Mouse (Mus musculus): ENCODE data around the gene Tulp4.

The Tulp4 gene

DNA sequence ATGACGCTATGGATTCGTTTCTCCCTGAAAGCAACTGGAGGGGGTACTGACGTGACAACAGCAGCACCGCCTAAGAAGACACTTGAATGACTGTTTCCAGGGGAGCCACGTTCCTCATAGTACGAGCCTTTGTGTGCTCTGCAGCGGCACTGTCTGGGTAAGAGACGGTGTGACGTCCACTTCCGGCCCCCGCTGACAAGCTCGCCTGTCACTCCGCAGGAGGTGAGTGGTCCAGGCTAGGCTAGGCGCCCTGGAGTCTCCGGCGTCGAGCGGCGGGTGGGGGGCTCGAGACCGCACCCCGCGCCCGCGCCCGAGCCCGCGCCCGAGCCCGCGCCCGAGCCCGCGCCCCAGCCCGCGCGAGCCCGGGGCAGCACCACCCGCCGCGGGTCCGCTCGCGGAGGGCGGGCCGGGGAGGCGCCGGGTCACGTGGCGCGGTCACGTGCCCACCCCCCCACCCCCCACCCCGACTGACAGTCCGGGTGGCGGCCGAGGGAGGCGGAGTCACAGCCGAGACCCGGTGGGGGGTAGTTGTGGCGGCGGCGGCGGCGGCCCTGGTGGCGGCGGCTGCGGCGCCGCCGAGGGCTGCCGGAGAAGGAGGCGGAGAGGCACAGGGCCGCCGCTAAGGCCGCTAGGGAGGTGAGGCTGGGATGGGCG is at the start of gene Tulp4:
Tulp4 (plus strand) TSS at position 77 of the 654 bp plus-strand sequence.
- peak; percentile 41 for DNase-seq (ENCODE audit: extremely low spot score, low read depth, low spot score)

DNA sequence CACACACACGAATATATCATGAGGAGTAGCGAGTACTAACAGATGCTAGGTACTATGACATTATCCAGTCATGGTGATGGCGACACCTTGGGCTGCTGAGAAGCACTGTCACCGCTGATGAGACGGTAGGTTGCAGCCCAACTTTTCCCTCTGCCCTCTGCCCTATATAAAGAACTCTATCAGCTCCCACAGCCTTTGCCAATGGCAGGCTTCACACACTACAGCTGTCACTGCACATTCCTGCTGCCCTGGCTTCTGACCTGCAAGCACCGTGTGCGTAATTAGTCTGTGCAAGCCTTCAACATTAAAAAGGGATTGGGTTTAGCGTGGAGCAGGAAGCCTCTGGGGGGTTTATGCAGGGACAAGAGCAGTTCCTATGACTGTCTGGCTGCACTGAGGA is 43.4 kb upstream of the Tulp4 start:
- DNase-seq (ENCODE audit: extremely low spot score, low read depth, low spot score): no peak

DNA sequence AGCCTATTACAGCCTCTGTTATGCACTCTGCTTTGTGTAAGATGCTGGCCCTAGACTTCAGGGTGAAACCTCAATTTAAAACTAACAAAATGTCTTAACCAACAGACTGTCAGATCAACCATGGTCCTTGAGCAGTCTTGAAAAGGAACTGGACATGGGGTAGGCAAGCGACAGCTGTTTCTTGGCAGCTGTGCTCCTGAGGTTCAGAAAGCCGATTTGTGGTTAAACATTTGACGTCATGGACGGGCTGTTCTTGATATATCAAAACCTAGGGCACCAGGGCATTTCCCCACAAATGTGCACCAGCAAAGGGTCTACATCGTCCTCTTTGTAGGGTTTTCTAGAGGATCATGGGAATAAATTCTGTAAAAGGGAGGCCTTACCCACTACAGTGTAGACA is 42.7 kb upstream of the Tulp4 start:
- no peak for DNase-seq (ENCODE audit: extremely low spot score, low read depth, low spot score)

DNA sequence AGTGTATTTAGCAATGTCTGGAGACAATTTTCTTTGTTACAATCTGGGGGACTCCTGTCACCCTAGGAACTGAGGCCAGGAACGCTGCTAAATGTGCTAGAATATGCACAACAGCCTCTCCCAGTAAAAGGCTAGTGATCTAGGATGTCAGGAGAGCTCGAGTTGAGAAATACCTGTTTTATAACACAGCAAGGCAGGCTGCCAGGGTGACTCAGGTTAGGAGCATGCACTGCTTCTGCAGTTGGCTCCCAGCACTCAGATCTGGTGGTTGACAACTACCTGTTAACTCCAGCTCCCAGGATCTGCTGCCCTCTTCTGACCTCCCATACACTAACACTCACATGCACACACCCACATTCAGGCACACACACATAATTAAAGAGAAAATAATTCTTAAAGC is 40.2 kb upstream of the Tulp4 start:
- no peak for DNase-seq (ENCODE audit: extremely low spot score, low read depth, low spot score)

DNA sequence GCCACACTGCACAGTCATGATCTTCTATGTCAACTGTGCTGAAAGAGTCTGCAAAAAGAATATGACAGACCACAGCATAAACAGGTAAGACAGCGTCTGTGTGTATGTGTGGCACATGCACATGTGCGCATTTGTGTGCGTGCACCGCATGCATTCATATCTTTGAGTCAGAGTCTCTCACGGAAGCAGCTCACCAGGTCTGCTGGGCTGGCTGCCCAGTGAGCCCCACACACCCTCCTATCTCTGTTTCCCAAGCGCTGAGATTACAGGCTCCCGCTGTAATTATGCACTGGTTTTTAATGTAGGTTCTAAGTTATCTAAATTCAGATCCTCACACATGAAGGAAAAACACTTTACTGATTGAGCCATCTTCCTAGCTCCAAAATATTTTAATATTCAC is 38.6 kb upstream of the Tulp4 start:
- no peak for DNase-seq (ENCODE audit: extremely low spot score, low read depth, low spot score)

DNA sequence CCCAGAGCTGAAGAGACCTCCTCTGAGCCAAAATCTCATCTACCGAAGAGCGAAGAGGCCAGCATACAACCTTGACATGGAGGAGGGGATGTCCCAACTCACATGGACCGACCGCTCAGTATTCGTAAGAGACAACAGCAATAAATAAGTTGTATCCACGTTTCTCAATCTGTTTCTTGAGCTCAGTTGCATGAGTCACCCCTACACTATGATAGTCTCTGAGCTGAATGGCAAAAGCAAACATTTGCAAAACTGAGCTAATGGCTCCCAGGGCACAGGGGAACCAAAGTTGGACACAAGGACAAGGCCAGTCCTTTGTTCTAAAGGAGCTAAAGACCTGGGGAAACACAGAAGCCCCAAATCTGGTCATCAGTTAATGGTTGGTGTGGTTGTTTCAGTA is 36.4 kb upstream of the Tulp4 start:
- no peak for DNase-seq (ENCODE audit: extremely low spot score, low read depth, low spot score)

DNA sequence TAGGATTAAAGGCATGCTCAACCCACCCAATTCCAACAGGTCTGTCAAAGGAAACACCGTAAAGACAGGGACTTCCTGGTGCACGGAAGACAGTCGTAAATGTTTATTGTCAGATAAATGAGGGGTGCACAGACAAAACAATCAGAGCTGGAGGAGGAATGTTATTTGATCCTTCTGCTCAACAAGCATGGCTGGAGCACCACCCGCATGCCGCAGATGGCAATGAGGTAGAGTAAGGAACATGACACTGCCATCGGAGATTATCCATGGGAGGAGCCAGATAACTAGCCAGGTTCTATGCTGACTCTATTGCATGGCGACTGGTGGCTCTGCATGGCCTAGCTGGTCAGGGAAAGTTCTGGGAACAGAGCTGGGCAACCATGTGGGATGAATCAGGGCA is 32.8 kb upstream of the Tulp4 start:
- no peak for DNase-seq (ENCODE audit: extremely low spot score, low read depth, low spot score)

DNA sequence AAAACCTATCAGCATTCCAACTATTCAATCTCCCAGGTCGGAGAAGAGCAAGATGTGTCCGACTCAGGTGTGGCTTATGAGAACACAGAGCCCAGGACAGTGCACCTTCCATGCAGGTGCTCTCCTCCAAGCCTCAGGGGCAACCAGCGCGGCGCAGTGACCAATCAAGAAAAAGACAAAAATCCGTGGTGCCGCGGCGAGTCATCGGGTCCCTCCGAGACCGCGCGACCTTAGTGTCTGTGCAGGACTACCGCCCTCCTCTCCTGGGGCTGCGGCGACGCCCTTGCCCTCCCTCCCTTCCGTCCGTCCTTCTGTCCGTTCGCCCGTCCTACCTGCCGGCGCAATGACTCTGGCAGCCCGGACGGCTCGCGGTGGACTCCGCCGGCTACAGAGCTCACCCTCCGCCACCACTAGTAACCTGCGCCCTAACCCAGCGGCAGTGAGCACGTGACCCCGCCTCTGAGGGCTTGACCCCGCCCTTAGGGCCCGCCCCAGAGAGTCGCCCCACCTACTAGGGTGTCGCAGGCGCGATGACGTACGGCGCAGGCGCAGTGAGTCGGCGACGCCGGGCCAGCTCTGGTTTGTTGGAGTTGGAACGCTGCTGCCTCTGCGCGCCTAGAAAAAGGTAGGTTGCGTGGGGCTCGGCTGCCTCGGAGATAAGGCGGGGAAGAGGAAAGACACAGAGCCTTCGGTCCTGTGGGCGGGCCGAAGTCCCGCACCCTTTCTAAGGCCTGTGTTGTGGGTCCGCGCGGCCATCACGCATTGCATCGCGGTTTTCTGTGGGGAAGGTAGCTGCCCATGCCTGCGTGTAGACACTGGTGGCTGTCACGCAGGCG is 26.7 kb upstream of the Tulp4 start, which contains the start of the genes Serac1 and Gtf2h5:
Serac1 (minus strand) TSS at position 455 of the 836 bp plus-strand sequence.
Gtf2h5 (plus strand) TSS at position 500 of the 836 bp plus-strand sequence.
- peak; percentile 83 for DNase-seq (ENCODE audit: extremely low spot score, low read depth, low spot score)

DNA sequence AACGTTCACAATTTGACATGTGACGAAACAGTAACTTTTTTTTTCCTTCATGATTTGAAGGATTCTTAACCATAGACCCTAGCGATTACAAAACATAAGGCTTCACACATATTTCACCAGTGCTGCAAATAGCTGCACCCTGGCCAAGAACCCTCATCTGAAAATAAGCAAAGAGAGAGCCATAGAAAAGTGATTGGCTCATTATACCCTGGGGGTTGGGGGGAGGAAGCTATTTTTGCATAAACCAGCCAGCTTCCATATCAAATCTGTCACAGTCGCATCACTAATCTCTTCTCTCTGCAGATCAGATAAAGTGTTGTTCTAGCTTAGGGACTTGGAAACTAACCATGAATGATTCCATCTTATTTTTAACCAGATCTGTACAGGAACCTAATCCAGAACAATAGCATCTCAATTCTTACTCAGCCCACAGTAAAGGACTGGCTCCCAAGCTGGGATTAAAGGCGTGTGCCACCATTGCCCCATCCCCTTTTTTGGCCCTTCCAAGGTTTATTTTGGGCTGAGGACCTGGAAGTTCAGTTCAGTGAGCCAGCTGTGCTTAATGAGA is 22.8 kb upstream of the Tulp4 start:
- no peak for DNase-seq (ENCODE audit: extremely low spot score, low read depth, low spot score)

DNA sequence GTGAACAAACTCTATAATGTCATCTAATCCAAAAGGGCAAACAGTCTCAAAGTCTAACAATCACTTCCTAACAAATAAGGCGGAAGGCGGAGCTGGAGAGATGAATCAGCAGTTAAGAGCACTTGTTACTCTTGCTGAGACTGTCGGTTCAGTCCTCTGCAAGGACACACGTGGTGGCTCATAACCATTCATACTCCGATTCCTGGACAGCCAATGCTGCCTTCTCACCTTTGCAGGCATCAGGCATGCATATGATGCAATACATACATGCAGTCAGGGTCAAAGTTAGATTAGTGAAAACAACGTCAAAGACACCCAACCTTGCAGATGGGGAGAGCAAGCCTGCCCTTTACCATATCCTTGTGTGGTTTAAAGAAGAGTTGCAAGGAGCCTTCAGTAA is 14.6 kb upstream of the Tulp4 start:
- DNase-seq (ENCODE audit: extremely low spot score, low read depth, low spot score): no peak

DNA sequence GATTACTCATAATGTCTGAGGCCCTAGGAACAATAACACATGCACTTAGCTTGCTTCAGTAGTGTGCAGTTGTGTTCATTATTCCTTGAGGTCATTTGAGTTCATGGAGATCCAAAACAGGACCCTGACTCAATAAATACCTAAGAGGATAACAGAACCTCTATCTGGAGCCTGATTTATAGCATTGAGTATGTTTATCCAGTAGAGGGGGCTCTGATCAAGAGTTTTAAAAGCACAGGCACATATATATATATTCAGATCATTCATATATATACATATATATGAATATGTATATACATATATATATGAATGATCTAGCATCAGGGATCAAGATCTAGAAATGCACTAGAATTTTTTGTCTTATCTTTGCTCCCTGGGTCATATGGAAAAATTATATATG is 10.7 kb upstream of the Tulp4 start:
- no peak for DNase-seq (ENCODE audit: extremely low spot score, low read depth, low spot score)

DNA sequence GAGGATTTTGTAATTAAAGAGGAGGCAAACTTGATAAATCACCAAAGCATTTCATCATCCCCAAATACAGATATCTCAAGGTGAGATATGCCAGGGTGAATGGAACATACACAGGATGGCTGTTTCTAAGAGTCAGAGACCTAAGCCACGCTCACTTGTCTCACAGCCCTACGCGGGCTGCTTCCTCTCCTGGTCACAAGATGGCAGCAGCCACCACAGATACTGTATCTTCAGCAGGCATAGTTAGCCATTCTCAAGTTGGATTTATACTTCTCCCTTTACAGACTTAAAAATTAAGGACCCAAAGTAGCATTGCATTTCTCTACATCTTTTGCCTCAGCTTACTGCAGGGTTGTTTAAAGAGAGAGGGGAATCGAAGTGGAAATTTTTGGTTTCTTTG is 8.4 kb upstream of the Tulp4 start:
- DNase-seq (ENCODE audit: extremely low spot score, low read depth, low spot score): no peak

DNA sequence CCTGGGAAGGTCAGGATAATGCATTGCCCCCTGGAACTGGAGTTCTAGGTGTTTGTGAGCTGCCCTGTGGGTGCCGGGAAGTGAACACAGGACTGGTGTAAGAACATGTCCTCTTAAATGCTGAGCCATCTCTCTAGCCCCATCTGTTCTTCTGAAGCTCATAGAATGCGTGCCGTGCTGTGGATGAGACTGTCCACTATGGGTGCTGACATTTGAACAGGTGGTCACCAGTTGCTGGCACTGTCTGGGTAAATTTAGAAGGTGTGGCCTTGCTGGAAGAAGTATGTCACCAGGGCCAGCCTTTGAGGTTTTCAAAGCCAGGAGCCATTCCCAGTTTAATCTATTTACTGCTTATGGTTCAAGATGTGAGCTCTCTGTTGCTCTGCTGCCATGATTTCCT is 4.0 kb upstream of the Tulp4 start:
- DNase-seq (ENCODE audit: extremely low spot score, low read depth, low spot score): no peak

DNA sequence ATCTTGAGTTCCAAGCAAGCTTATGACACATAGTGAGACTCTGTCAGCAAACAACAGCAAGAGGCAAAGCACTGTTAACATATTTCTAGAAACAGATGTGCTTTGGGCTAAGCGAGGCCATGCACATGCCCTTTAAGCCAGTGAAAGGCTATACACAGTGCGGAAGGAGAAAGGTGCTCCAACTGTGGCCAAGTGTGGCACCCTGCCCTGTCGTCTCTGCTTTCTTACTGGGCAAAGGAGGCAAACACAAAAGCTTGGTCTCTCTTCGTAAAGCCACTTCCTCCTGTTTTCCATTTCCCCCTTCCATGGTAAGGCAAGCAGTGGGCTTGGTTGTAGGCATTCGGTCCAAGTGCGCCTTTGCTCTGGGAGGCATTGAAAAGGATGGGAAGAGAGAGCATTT is 2.7 kb upstream of the Tulp4 start:
- DNase-seq (ENCODE audit: extremely low spot score, low read depth, low spot score): no peak

DNA sequence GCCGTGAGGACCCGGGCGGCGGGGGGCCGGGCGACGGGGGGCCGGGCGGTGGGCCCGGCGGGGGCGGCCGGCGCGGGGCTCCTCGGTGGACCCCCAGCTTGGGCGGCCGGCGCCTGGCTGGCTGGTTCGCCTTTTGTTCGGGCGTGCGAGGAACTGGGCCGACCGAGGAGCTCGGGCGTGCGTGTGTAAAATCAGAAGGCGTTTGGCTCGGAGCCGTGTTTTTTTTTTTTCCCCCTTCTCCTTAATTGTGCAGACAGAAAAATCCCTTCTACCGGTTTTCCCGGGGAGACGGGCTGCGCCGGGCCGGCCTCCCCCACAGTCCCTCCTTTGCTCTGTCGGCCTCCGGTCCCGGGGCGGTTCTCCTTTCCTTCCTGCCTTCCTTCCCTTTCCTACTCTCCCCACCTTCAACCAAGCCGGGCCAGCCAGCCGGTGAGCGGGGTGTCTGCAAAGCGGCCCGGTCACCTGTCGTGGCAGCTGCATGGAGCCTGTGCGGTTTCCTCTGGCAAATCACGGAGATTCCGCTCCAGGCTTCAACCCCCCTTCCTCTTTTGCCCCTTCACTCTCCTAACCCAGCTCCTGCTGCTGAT is 871 bp downstream of the Tulp4 start:
- no peak for DNase-seq (ENCODE audit: extremely low spot score, low read depth, low spot score)

DNA sequence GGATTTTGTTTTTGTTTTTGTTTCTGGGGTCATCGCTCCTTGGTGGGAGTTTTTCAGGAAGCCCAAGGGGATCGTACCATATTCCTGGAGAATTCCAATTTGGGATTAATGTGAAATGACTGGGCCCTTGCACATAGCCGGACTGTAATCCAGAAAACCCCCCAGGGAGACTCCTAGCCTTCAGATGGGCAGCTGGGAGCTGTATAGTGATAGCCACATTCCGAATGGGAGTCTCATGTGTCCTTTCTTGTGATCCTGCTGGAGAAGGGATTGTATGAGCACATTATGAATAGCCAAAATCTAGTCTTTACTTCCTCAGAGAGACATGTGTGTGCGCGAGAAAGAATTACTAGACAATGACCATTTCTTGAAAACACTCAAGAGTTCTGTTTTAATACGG is 1.9 kb downstream of the Tulp4 start:
- DNase-seq (ENCODE audit: extremely low spot score, low read depth, low spot score): no peak

DNA sequence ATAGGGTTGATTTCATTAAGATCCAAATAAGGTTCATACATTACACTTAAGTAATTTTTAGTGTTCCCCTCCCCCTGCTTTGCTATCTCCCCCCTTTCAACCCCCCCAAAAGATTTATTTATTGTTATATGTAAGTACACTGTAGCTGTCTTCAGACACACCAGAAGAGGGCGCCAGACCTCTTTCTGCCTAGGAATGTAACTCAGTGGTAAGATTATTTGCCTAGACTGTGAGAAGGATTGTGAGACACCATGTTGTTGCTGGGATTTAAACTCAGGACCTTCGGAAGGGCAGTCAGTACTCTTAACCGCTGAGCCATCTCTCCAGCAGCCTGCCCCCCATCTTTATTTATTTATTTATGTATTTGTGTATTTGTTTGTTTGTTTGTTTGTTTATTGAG is 4.7 kb downstream of the Tulp4 start:
- no peak for DNase-seq (ENCODE audit: extremely low spot score, low read depth, low spot score)

DNA sequence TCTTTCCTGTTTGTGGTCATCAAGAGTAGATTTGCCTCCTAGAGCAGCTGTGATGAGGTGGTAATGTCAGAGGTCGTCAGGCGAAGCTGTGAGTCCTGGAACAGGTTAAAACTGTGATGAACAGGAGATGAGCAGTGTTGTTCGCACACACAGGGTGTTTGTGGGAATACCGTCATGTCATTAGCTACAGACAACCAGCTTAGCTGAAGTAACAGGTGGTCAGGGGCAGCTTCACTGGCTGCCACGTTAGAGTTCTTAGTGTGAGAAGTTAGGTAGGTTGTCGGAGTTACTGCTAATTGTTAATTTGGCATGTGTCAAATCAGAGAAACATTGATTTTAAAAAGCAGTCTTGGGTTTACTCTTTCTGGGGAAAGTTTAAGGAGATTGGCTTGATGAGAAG is 7.4 kb downstream of the Tulp4 start:
- DNase-seq (ENCODE audit: extremely low spot score, low read depth, low spot score): no peak

DNA sequence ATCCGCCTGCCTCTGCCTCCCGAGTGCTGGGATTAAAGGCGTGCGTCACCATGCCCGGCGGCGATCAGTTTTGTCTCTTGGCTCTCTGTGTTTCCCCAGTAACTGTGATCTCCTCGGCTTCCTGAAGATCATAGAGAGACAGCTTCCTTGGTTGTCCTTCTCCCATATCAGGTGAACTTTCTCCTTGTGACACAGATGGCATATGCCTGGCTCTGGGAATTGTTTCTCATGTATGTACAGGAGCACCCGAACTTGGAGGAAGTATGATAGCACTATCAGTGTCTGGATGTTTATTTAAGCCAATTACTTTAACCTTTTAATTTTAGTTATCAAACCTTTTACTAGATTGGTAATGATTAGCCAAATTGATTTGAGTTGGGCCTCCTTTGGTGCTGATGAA is 8.8 kb downstream of the Tulp4 start:
- no peak for DNase-seq (ENCODE audit: extremely low spot score, low read depth, low spot score)

DNA sequence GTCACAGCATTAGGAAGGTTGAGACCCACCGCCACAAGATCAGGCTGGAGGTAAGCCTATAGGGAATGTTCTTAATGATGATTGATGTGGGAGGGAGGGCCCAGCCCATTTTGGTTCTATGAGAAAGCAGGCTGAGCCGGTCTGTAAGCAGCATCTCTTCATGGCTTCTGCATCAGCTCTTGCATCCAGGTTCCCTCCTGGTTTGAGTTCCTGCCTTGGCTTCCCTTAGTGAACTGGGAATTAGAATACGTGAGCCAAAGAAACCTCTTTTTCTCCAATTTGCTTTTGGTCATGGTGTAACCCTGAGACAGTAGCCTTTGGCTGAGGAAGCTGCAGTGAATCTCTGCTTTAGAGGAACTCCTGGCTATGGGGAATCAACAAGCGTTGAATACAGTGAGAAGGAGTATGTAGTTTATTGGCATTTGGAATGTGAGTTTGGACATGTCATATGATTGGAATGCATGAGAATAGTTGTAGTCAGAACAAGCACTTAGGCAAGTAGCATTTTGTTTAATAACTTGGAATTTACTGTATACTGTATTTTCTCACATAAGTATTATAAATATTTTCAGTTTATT is 11.0 kb downstream of the Tulp4 start:
- no peak for DNase-seq (ENCODE audit: extremely low spot score, low read depth, low spot score)

DNA sequence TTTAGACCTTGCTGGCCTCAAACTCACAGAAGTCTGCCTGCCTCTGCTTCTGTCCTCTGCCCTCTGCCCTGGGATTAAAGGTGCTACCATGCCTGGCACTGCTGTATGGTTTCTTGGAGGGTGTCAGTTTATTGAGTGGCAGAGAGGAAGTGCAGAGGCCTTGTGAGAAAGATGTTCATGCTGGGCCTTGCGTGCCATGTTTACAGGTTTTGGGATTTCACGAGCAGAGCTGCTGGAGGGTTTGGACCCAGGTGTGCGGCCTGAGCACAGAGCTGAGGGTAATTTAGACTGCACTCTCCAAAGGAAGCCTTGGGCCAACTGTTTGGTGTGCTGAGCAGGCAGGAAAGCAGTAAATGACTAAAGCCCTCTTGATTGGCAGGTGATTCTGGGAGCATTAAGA is 11.7 kb downstream of the Tulp4 start:
- no peak for DNase-seq (ENCODE audit: extremely low spot score, low read depth, low spot score)
